Mouse (Mus musculus) hindbrain, embryonic 10.5 days (tissue): Measurements from ENCODE around the gene Gm11042. TPM values are rescaled to one million over a fixed set of nuclear protein-coding genes. Genes with fewer than 3 reads are reported as not detected.

Experiments
- DNase-seq: peaks from one replicate; pipeline ENCODE4 v3.0.0-alpha.2; 2017; ENCODE audit warnings: low spot score
- H3K27ac ChIP-seq: fragments of 300-500 bp; sonication (generic); 2 replicates; pipeline ENCODE4 v1.5.1; 2016; ENCODE audit warnings: mild to moderate bottlenecking, moderate library complexity
- H3K27me3 ChIP-seq: fragments of 300-500 bp; sonication (generic); 2 replicates; pipeline ENCODE4 v1.6.1; 2016; ENCODE audit warnings: mild to moderate bottlenecking; ENCODE audit not compliant: poor library complexity, insufficient read depth, severe bottlenecking
- H3K36me3 ChIP-seq: fragments of 300-500 bp; sonication (generic); 2 replicates; pipeline ENCODE4 v1.6.1; 2016; ENCODE audit warnings: mild to moderate bottlenecking, moderate library complexity
- H3K4me1 ChIP-seq: fragments of 300-500 bp; sonication (generic); replicated peaks from 2 replicates; pipeline ENCODE4 v1.6.1; 2016; ENCODE audit warnings: mild to moderate bottlenecking
- H3K4me3 ChIP-seq: fragments of 300-500 bp; sonication (generic); 2 replicates; pipeline ENCODE4 v1.5.1; 2016; ENCODE audit warnings: mild to moderate bottlenecking, moderate library complexity
- H3K9me3 ChIP-seq: fragments of 300-500 bp; sonication (generic); 2 replicates; pipeline ENCODE4 v1.6.1; 2016; ENCODE audit warnings: mild to moderate bottlenecking, moderate library complexity
- WGBS: fragments of 180-500 bp; shearing (Covaris S2); methylation state at CpG from one replicate; pipeline ENCODE4 v1.1.7; 2016; 5-methylcytosine and 5-hydroxymethylcytosine counted together
- polyA plus RNA-seq: library from polyadenylated mRNA; unstranded; fragments of >200 nt; fragmentation: Nextera tagmentation; extraction: Ambion mirVana; gene quantifications from 2 replicates; pipeline ENCODE4 v1.2.1, GENCODE M21; 2016

The Gm11042 gene
- polyA plus RNA-seq, 1 experiment from 2014 or later: not detected

GRCm38 (mm10) chr12:74316989-74317759 is 980 bp upstream of the Gm11042 start:
- peak; percentile 83 for DNase-seq
- no peaks in the 10 kb centered on the region for H3K36me3 ChIP-seq

GRCm38 (mm10) chr12:74315221-74315620 is 973 bp downstream of the Gm11042 start:
- Histone ChIP-seq H3K27me3 (no peaks in the 10 kb centered on the region), H3K4me3 (no peak overlapping the region), H3K4me1 (peaks cover 11% of the 10 kb centered on the region), H3K36me3 (no peaks in the 10 kb centered on the region), H3K9me3 (no peaks in the 10 kb centered on the region), H3K27ac (no peak overlapping the region)
- WGBS: 50% methylated on average over 2 of the region's 2 CpGs
- DNase-seq: no peak

More at GRCm38 (mm10) chr12:74316989-74317759, 980 bp upstream of the Gm11042 start:
- Histone ChIP-seq H3K9me3 (no peaks in the 10 kb centered on the region), H3K4me3 (peak overlapping the region; percentile 55), H3K27me3 (no peaks in the 10 kb centered on the region), H3K27ac (peak overlapping the region; percentile 90), H3K4me1 (peaks cover 11% of the 10 kb centered on the region)
- 18% methylated on average over 15 of the region's 15 CpGs for WGBS

- Histone ChIP-seq H3K4me3 (no peak overlapping the region), H3K9me3 (no peaks in the 10 kb centered on the region), H3K27ac (no peak overlapping the region), H3K4me1 (peaks cover 11% of the 10 kb centered on the region), H3K36me3 (no peaks in the 10 kb centered on the region), H3K27me3 (no peaks in the 10 kb centered on the region)
- 56% methylated on average over 3 of the region's 3 CpGs for WGBS
- no peak for DNase-seq
These were observed 3.6 kb downstream of the Gm11042 start for GRCm38 (mm10) chr12:74312611-74313010.

- Histone ChIP-seq H3K4me3 (no peak overlapping the region), H3K27me3 (no peaks in the 10 kb centered on the region), H3K4me1 (no peaks in the 10 kb centered on the region), H3K9me3 (no peaks in the 10 kb centered on the region), H3K27ac (no peak overlapping the region), H3K36me3 (no peaks in the 10 kb centered on the region)
- WGBS: 81% methylated on average over 9 of the region's 9 CpGs
- no peak for DNase-seq
These were observed 12.5 kb downstream of the Gm11042 start for GRCm38 (mm10) chr12:74303418-74304294.

- Histone ChIP-seq H3K4me1 (no peaks in the 10 kb centered on the region), H3K9me3 (no peaks in the 10 kb centered on the region), H3K4me3 (no peak overlapping the region), H3K27me3 (no peaks in the 10 kb centered on the region), H3K36me3 (no peaks in the 10 kb centered on the region), H3K27ac (no peak overlapping the region)
- no peak for DNase-seq
- 92% methylated on average over 6 of the region's 6 CpGs for WGBS
These were observed 14.6 kb downstream of the Gm11042 start for GRCm38 (mm10) chr12:74301559-74301958.

- Histone ChIP-seq H3K4me3 (no peak overlapping the region), H3K27ac (no peak overlapping the region), H3K27me3 (no peaks in the 10 kb centered on the region), H3K4me1 (no peaks in the 10 kb centered on the region), H3K9me3 (no peaks in the 10 kb centered on the region), H3K36me3 (no peaks in the 10 kb centered on the region)
- no peak for DNase-seq
- 58% methylated on average over 5 of the region's 5 CpGs for WGBS
These were observed 19.8 kb downstream of the Gm11042 start for GRCm38 (mm10) chr12:74296374-74296773.

- no peak overlapping the region for H3K4me3 ChIP-seq
- H3K9me3 ChIP-seq: no peaks in the 10 kb centered on the region
- no peak overlapping the region for H3K27ac ChIP-seq
- peak; percentile 33 for DNase-seq
- H3K36me3 ChIP-seq: no peaks in the 10 kb centered on the region
- no peaks in the 10 kb centered on the region for H3K27me3 ChIP-seq
- 0 out of 2 replicates have a peak, but pooled peaks cover 6% of the 10 kb centered on the region for H3K4me1 ChIP-seq
- WGBS: 7% methylated on average over 4 of the region's 4 CpGs
These were observed 22.6 kb downstream of the Gm11042 start for GRCm38 (mm10) chr12:74293624-74294023.

- no peak for DNase-seq
- Histone ChIP-seq H3K4me3 (no peak overlapping the region), H3K9me3 (no peaks in the 10 kb centered on the region), H3K36me3 (no peaks in the 10 kb centered on the region), H3K27ac (no peak overlapping the region), H3K27me3 (peaks cover 6% of the 10 kb centered on the region), H3K4me1 (0 out of 2 replicates have a peak, but pooled peaks cover 6% of the 10 kb centered on the region)
- WGBS: 94% methylated on average over 4 of the region's 4 CpGs
These were observed 25.2 kb downstream of the Gm11042 start for GRCm38 (mm10) chr12:74290983-74291382.

GRCm38 (mm10) chr12:74284685-74285054 is 31.5 kb downstream of the Gm11042 start:
- H3K4me1 ChIP-seq: peaks cover 17% of the 10 kb centered on the region
- H3K9me3 ChIP-seq: no peaks in the 10 kb centered on the region
- peak overlapping the region; percentile 55 for H3K4me3 ChIP-seq
- DNase-seq: no peak
- no peaks in the 10 kb centered on the region for H3K36me3 ChIP-seq
- peaks cover 42% of the 10 kb centered on the region for H3K27me3 ChIP-seq
- no peak overlapping the region for H3K27ac ChIP-seq
- 6% methylated on average over 11 of the region's 11 CpGs for WGBS

- peaks cover 12% of the 10 kb centered on the region for H3K4me1 ChIP-seq
- H3K36me3 ChIP-seq: no peaks in the 10 kb centered on the region
- H3K9me3 ChIP-seq: no peaks in the 10 kb centered on the region
- peak overlapping the region; percentile 55 for H3K4me3 ChIP-seq
- H3K27ac ChIP-seq: no peak overlapping the region
- DNase-seq: peak; percentile 95
- WGBS: 1% methylated on average over 49 of the region's 49 CpGs
- H3K27me3 ChIP-seq: peaks cover 42% of the 10 kb centered on the region
These were observed 32.0 kb downstream of the Gm11042 start for GRCm38 (mm10) chr12:74284020-74284684.

GRCm38 (mm10) chr12:74282846-74283245 is 33.3 kb downstream of the Gm11042 start:
- DNase-seq: no peak
- 81% methylated on average over 1 of the region's 1 CpGs for WGBS
- no peaks in the 10 kb centered on the region for H3K9me3 ChIP-seq
- peaks cover 42% of the 10 kb centered on the region for H3K27me3 ChIP-seq
- H3K27ac ChIP-seq: no peak overlapping the region
- H3K4me1 ChIP-seq: peaks cover 12% of the 10 kb centered on the region
- no peaks in the 10 kb centered on the region for H3K36me3 ChIP-seq
- H3K4me3 ChIP-seq: no peak overlapping the region

- H3K4me1 ChIP-seq: peaks cover 12% of the 10 kb centered on the region
- H3K36me3 ChIP-seq: no peaks in the 10 kb centered on the region
- H3K4me3 ChIP-seq: no peak overlapping the region
- H3K9me3 ChIP-seq: no peaks in the 10 kb centered on the region
- no peak for DNase-seq
- H3K27ac ChIP-seq: no peak overlapping the region
- H3K27me3 ChIP-seq: peaks cover 37% of the 10 kb centered on the region
- WGBS: 92% methylated on average over 4 of the region's 4 CpGs
These were observed 34.8 kb downstream of the Gm11042 start for GRCm38 (mm10) chr12:74281403-74281802.
